Mouse (Mus musculus) mouse embryonic stem cell (cell line): ENCODE measurements around the gene Fam170b.

Experiments used
- in situ Hi-C, 2 experiments: fragments of 300-500 bp; cut with MboI; formaldehyde crosslinking; loops; 1 replicate in 1 of 2; 3 replicates in 1 of 2; pipeline ENCODE4 v1.14.3; 2019 to 2020; ENCODE audit warnings: low sequenced_read_pairs in 2 of 2, low pct_unique_long_range_greater_than_20kb in 1 of 2, mixed read lengths in 1 of 2; ENCODE audit not compliant: unreplicated experiment in 1 of 2

Gene Fam170b

GRCm38 (mm10) chr14:32824267-32825150 is 9.3 kb upstream of the Fam170b start:
- in situ Hi-C loops: no loop called here

GRCm38 (mm10) chr14:32825426-32826032 is 8.2 kb upstream of the Fam170b start:
- in situ Hi-C loops: no loop called here

GRCm38 (mm10) chr14:32827165-32827564 is 6.6 kb upstream of the Fam170b start:
- in situ Hi-C loops: no loop called here

GRCm38 (mm10) chr14:32827994-32828650 is 5.6 kb upstream of the Fam170b start:
- in situ Hi-C loops: no loop called here

GRCm38 (mm10) chr14:32835181-32835580 is 1.4 kb downstream of the Fam170b start:
- in situ Hi-C loops: no loop called here

GRCm38 (mm10) chr14:32835596-32835995 is 1.8 kb downstream of the Fam170b start:
- in situ Hi-C loops: no loop called here

GRCm38 (mm10) chr14:32836191-32836590 is 2.4 kb downstream of the Fam170b start:
- in situ Hi-C loops: no loop called here

- in situ Hi-C loops: no loop called here
Measured at GRCm38 (mm10) chr14:32842052-32842451, 8.3 kb downstream of the Fam170b start.

- in situ Hi-C loops: no loop called here
Measured at GRCm38 (mm10) chr14:32854059-32854458, 20.3 kb downstream of the Fam170b start.

- in situ Hi-C loops: no loop called here
Measured at GRCm38 (mm10) chr14:32856246-32856645, 22.5 kb downstream of the Fam170b start.

- in situ Hi-C loops: no loop called here
Measured at GRCm38 (mm10) chr14:32856681-32857328, 23.0 kb downstream of the Fam170b start, which contains the start of gene Vstm4. TSS of gene Vstm4 (plus strand) at chr14:32856756.

GRCm38 (mm10) chr14:32858361-32858760 is 24.6 kb downstream of the Fam170b start:
- in situ Hi-C loops: no loop called here

GRCm38 (mm10) chr14:32858941-32859510 is 25.3 kb downstream of the Fam170b start:
- in situ Hi-C loops: no loop called here

- in situ Hi-C loops: no loop called here
Measured at GRCm38 (mm10) chr14:32859831-32860569, 26.2 kb downstream of the Fam170b start.

- in situ Hi-C loops: no loop called here
Measured at GRCm38 (mm10) chr14:32861149-32861581, 27.4 kb downstream of the Fam170b start.

GRCm38 (mm10) chr14:32861656-32862055 is 27.9 kb downstream of the Fam170b start:
- in situ Hi-C loops: no loop called here

GRCm38 (mm10) chr14:32865331-32865730 is 31.6 kb downstream of the Fam170b start:
- in situ Hi-C loops: no loop called here

GRCm38 (mm10) chr14:32871963-32872362 is 38.2 kb downstream of the Fam170b start:
- in situ Hi-C loops: no loop called here
